Mouse (Mus musculus) kidney, embryonic 14.5 days (tissue): ENCODE results near the gene Adam15. TPM values are rescaled to one million over a fixed set of nuclear protein-coding genes. Genes with fewer than 3 reads are reported as not detected.

Experiments used
- ATAC-seq: fragments of 200-750 bp; cut with Nextera tagmentation; 2 replicates; pipeline ENCODE4 v1.8.0; 2017; ENCODE audit warnings: moderate number of reproducible peaks, mild to moderate bottlenecking, moderate TSS enrichment, moderate library complexity; ENCODE audit not compliant: low FRiP score, low TSS enrichment
- H3K27ac ChIP-seq: fragments of 300-500 bp; sonication (generic); 2 replicates; pipeline ENCODE4 v1.5.1; 2014; ENCODE audit warnings: low read depth, mild to moderate bottlenecking, low read length, moderate library complexity, mixed read lengths
- H3K27me3 ChIP-seq: fragments of 300-500 bp; sonication (generic); 2 replicates; pipeline ENCODE4 v1.6.1; 2014; ENCODE audit warnings: mild to moderate bottlenecking, low read length; ENCODE audit not compliant: control insufficient read depth, insufficient read depth
- H3K36me3 ChIP-seq: fragments of 300-500 bp; sonication (generic); 2 replicates; pipeline ENCODE4 v1.6.1; 2014; ENCODE audit warnings: low read length, mixed read lengths; ENCODE audit not compliant: control insufficient read depth, insufficient read depth
- H3K4me1 ChIP-seq: fragments of 300-500 bp; sonication (generic); 2 replicates; pipeline ENCODE4 v1.6.1; 2014; ENCODE audit warnings: low read length, mixed read lengths; ENCODE audit not compliant: control insufficient read depth, insufficient read depth
- H3K4me2 ChIP-seq: fragments of 300-500 bp; sonication (generic); replicated peaks from 2 replicates; pipeline ENCODE4 v1.6.1; 2014; ENCODE audit warnings: low read depth, mild to moderate bottlenecking, low read length
- H3K4me3 ChIP-seq: fragments of 300-500 bp; sonication (generic); 2 replicates; pipeline ENCODE4 v1.5.1; 2014; ENCODE audit warnings: mild to moderate bottlenecking, low read length
- H3K9ac ChIP-seq: fragments of 300-500 bp; sonication (generic); 2 replicates; pipeline ENCODE4 v1.6.1; 2014; ENCODE audit warnings: low read depth, mild to moderate bottlenecking, low read length, moderate library complexity
- H3K9me3 ChIP-seq: fragments of 300-500 bp; sonication (generic); 2 replicates; pipeline ENCODE4 v1.6.1; 2016; ENCODE audit warnings: low read length; ENCODE audit not compliant: control insufficient read depth
- WGBS: fragments of 180-500 bp; shearing (Covaris S2); extraction: QIAGEN DNeasy Blood & Tissue Kit; methylation state at CpG from one replicate; pipeline ENCODE4 v1.1.7; 2014; 5-methylcytosine and 5-hydroxymethylcytosine counted together
- polyA plus RNA-seq: library from polyadenylated mRNA; unstranded; fragments of >200 nt; fragmentation: Nextera tagmentation; extraction: Ambion mirVana; gene quantifications from 2 replicates; pipeline ENCODE4 v1.2.1, GENCODE M21; 2014

Gene Adam15
- polyA plus RNA-seq, 1 experiment from 2014 or later, result 47.1 TPM

DNA sequence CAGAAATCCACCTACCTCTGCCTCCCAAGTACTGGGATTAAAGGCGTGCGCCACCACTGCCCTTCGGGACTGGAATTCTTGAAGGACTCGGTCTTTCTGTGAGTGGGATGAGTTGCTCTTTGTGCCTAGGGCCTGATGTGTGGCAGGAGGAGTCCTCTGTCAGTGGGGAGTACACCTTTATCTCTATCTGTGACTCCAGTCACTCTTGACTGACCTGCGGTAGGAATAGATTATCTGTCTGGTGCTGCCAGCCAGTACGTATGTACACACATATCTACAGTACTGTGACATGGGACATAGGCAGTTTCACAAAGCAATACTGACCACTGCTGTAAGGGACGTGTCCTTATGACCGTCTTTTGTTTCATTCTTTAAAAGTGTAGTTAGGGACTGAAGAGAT, 23.9 kb downstream of the Adam15 start:
- H3K4me3 ChIP-seq, result no peak overlapping the region
- no peaks in the 10 kb centered on the region for H3K9me3 ChIP-seq
- no peak overlapping the region for H3K27ac ChIP-seq
- peaks cover 30% of the 10 kb centered on the region for H3K4me1 ChIP-seq
- H3K27me3 ChIP-seq, result peaks cover 10% of the 10 kb centered on the region
- no peak for ATAC-seq
- no peak overlapping the region for H3K9ac ChIP-seq
- WGBS, result 96% methylated on average over 8 of the region's 8 CpGs
- H3K36me3 ChIP-seq, result no peaks in the 10 kb centered on the region
- no peak overlapping the region for H3K4me2 ChIP-seq

DNA sequence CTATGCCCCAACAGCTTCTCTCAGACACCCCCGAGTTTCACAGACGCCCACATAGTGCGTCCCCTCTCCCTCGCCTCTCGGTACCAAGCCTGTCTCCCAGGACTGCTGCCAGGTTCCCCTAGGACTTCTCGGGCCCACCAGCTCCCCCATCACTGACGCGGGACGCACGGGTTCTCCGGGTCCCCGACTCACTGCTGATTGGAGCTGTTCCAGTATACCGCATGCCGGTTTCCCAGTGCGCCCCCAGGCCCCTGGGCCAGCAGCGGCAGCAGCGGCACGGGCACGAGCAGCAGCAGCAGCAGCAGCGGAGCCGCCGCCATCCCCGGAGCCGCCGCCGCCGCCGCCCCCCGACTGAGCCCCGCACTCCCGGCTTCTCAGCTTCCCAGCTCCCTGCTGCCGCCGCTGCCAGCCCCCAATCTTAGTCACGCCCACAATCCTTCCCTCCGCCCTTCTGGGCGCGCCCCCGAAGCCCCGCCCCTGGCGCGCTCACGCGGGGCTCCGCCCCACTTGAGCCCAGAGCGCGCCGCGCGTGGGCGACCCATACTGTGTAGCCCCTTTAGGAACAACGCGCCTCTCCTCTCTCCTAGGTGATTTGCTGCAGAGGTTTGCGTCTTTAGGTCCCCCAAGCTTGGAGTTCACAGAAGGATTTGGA, 27.2 kb downstream of the Adam15 start, which contains the start of gene Efna3:
Gene Efna3, minus strand, starts transcription at position 452 of the 652 bp plus-strand sequence.
- under 1% methylated on average over 52 of the region's 53 CpGs for WGBS
- Histone ChIP-seq H3K4me1 (peaks cover 47% of the 10 kb centered on the region), H3K4me3 (peak within 1 kb of the TSS; percentile 64), H3K9ac (peak within 1 kb of the TSS; percentile 69), H3K4me2 (peak within 1 kb of the TSS; percentile 97), H3K27ac (no peak within 1 kb of the TSS), H3K36me3 (no peaks in the 10 kb centered on the region), H3K9me3 (no peaks in the 10 kb centered on the region), H3K27me3 (peaks cover 35% of the 10 kb centered on the region)
- ATAC-seq, result peak; percentile 14

DNA sequence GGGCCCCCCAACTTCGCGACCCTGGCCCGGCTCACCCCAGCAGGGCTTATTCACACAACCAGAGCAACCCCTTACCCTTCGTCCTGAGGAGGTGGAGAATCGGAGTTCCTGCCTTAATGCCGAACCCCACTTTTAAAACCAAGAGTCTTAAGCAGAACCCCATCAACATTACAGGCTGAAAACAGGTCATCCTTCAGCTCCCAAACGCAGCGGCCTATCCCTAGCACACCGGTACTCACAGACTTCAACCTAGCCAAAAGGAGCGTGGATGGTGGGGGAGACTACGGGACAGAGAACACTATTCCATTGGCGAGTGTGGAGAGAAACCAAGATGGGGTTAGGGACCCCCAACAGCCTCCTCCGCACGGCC, 27.7 kb downstream of the Adam15 start:
- ATAC-seq, result no peak
- peak overlapping the region; percentile 97 for H3K4me2 ChIP-seq
- peak overlapping the region; percentile 69 for H3K9ac ChIP-seq
- H3K4me1 ChIP-seq, result peaks cover 45% of the 10 kb centered on the region
- WGBS, result under 1% methylated on average over 14 of the region's 14 CpGs
- peak overlapping the region; percentile 64 for H3K4me3 ChIP-seq
- no peaks in the 10 kb centered on the region for H3K36me3 ChIP-seq
- no peaks in the 10 kb centered on the region for H3K9me3 ChIP-seq
- H3K27me3 ChIP-seq, result peaks cover 35% of the 10 kb centered on the region
- H3K27ac ChIP-seq, result no peak overlapping the region

DNA sequence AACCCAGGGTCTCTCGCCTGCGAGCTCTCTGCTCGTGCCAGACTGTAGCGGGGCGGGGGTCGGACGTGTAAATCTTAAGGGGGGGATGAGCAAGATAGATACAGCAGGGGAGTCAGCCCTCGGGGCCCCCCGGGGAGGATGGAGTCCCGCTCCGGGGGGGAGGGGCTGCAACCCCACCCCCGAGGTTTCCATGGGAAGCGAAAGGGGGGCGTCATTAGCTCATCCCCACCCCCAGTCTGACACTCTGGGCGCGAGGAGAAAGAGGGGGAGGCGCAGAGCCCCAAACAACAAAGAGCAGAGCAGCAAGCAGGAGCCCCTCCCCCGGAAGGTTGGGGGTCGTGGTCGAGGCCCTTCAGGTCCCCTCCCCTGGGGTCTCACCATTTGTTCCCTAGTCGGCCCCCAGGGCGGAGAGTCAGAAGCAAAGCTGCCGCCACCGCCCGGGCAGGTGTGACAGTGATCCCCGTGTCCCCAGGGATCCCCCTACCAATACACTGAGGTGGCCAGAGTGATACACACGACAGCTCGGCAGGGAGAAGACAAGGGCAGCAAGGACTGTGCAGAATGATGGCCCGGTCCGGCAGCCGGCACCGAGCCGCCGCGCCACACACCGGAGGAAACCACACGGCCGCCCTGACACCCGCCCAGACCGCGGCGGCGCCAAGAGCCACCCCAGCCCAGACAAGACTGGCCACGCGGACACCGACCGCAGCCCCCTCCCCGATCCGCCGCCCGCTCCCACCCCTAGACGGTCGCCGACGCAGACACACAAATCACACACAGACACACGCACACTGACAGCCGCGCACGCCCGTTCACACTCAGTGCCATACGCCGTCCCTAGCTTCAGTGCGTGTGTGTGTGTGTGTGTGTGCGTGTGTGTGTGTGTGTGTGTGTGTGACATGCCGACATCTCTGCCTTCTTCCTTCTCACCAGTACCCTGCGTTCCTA, 28.3 kb downstream of the Adam15 start:
- under 1% methylated on average over 62 of the region's 66 CpGs for WGBS
- Histone ChIP-seq H3K4me2 (peak overlapping the region; percentile 97), H3K36me3 (no peaks in the 10 kb centered on the region), H3K27me3 (peaks cover 35% of the 10 kb centered on the region), H3K9ac (peak overlapping the region; percentile 69), H3K4me3 (peak overlapping the region; percentile 64), H3K27ac (no peak overlapping the region), H3K4me1 (peaks cover 45% of the 10 kb centered on the region), H3K9me3 (no peaks in the 10 kb centered on the region)
- ATAC-seq, result peak; percentile 13; the same call in 1 of the 2 replicates

DNA sequence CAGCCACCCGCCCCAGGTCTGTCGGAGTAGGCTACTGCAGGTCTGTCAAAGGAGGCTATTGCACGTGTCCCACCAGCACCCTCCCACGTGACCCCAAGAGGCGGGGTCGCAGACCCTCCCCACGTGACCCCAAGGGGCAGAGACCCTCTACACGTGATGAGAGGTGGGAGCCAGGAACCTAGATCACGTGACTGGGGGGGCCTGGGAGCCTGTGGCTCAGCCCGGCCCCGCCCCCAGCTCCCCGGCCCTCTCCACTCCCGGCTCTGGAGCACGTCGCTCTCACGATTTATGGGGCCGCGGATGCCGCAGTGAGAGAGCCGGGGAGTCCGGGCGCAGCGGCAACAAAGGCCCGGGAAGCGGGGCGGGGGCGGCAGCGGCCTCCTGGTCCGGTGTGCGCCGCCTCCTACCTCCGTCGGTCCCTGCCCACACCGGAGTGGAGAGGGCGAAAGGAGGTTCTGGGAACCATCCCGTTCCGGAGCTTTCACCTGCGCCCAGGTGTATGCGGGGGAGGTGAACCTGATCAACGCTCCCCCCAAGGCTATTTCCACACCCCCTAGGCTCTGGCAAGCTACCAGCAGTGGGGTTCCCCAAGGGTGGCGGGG, 29.1 kb downstream of the Adam15 start:
- no peaks in the 10 kb centered on the region for H3K9me3 ChIP-seq
- H3K4me3 ChIP-seq, result peak overlapping the region; percentile 64
- no peaks in the 10 kb centered on the region for H3K36me3 ChIP-seq
- peak overlapping the region; percentile 97 for H3K4me2 ChIP-seq
- peak; percentile 28 for ATAC-seq
- H3K4me1 ChIP-seq, result peaks cover 53% of the 10 kb centered on the region
- H3K9ac ChIP-seq, result peak overlapping the region; percentile 69
- H3K27ac ChIP-seq, result no peak overlapping the region
- WGBS, result 1% methylated on average over 36 of the region's 41 CpGs
- H3K27me3 ChIP-seq, result peaks cover 35% of the 10 kb centered on the region

DNA sequence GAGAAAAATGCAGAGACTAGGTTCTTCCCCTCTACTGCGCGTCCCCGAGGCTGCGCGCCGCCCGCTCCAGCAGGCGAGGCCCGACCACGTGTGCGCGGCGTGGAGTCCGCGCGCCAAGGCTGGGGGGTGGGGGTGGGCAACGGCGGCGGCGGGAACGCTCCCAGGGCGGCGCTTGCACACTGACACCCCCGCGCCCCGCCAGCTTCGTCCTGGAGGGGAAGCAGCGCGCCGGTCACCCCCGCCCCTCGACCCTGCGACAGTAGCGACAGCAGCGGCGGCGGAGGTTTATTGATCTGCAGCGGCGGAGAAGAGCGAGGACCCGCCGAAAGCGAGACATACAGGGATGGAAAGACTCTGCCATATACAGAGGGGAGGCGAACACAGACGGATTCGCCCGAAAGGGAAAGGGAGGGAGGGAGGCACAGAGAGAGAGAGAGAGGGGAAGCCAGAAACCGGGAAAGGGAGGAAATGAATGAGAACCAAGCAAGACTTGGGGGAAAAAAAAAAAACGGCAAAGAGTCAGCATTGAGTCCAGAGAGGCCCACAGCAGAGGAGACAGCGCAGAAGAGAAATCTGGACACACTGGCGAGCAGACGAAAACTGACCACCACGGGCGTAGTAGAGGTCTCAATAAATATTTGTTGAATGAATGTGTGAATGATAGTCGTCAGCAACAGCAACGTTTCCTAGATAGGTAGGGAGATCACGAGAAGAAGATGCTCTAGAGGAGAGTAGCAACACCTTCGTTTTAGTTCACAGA, 30.0 kb downstream of the Adam15 start:
- H3K4me3 ChIP-seq, result peak overlapping the region; percentile 64
- no peak overlapping the region for H3K27ac ChIP-seq
- 2% methylated on average over 54 of the region's 58 CpGs for WGBS
- peak overlapping the region; percentile 51 for H3K9ac ChIP-seq
- no peak for ATAC-seq
- no peaks in the 10 kb centered on the region for H3K36me3 ChIP-seq
- H3K4me2 ChIP-seq, result peak overlapping the region; percentile 97
- peaks cover 35% of the 10 kb centered on the region for H3K27me3 ChIP-seq
- H3K9me3 ChIP-seq, result no peaks in the 10 kb centered on the region
- H3K4me1 ChIP-seq, result peaks cover 61% of the 10 kb centered on the region

DNA sequence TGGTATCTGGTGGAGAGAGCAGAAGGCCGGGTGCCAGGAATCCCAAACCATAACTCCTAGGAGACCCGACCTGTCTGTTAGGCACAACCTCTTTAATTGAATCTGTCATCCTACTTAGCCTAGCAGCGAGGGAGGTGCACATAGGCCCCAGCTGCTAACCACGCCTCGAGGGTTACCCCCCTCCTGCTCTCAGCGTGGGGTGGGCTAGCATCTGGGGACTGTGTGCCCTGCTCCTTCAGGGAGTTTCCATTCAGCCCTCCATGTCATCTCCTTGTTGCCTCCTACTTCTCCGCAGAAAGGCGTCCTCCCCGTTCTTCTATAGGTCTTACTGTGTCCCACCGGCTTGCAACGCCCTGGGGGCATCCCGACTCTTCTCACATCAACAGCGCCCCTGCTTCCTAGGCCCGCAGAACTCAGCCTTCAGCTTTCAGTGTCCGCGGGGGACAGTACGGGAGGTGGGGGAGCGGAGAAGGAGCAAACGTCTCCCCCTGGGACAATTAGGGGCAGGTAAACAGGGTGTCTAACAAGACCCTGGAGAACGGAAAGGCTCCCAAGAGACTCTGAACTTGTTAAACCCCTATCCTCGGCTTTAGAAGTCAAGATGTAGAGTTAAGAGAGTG, 30.7 kb downstream of the Adam15 start:
- Histone ChIP-seq H3K4me3 (peak overlapping the region; percentile 64), H3K9ac (peak overlapping the region; percentile 51), H3K4me1 (peaks cover 62% of the 10 kb centered on the region), H3K9me3 (no peaks in the 10 kb centered on the region), H3K27me3 (peaks cover 35% of the 10 kb centered on the region), H3K27ac (no peak overlapping the region), H3K36me3 (no peaks in the 10 kb centered on the region), H3K4me2 (peak overlapping the region; percentile 97)
- ATAC-seq, result no peak
- WGBS, result 17% methylated on average over 21 of the region's 21 CpGs

DNA sequence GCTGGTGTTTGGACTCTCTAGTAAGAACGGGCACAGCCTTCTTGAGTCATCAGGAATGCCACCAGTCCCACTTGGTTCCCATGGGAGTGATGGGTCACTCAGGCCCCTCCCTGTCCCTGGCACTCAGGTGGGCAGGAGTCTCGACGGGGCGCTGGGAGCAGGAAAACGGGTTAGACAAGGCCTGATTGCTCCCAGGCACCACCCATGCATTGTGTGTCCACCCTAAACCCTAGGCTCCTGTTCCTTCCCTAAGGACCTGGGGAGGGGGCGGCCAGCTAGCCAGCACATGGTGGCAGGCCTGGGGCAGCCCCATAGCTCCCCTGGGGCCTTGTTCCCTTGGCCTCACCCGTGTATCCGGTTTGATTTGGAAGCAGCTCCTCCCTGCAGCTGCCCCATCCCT, 31.5 kb downstream of the Adam15 start:
- Histone ChIP-seq H3K4me2 (no peak overlapping the region), H3K27ac (no peak overlapping the region), H3K4me3 (no peak overlapping the region), H3K36me3 (no peaks in the 10 kb centered on the region), H3K4me1 (peaks cover 62% of the 10 kb centered on the region), H3K9me3 (no peaks in the 10 kb centered on the region), H3K9ac (no peak overlapping the region), H3K27me3 (peaks cover 35% of the 10 kb centered on the region)
- no peak for ATAC-seq
- WGBS, result 75% methylated on average over 8 of the region's 8 CpGs
